Mouse (Mus musculus) left cerebral cortex, postnatal 14 days (tissue): ENCODE measurements at regions not wholly inside any gene's neighbourhood (a gene's known extent, or its start where the extent isn't known, plus 50 kb on each side); places are given as distances from the start of the nearest gene placed in this dataset.
A peak's percentile ranks its signal among the peaks of the same experiment; 100 is the strongest.

Experiments
- DNase-seq, 2 experiments: peaks; one replicate each; pipeline ENCODE4 v3.0.0; 2021 to 2022; ENCODE audit warnings: low spot score in 2 of 2, mixed read lengths in 1 of 2
- intact Hi-C: fragments of 180-260 bp; cut with DNase I; formaldehyde crosslinking; loops from one replicate; pipeline ENCODE4 v1.15.1; 2025

DNA sequence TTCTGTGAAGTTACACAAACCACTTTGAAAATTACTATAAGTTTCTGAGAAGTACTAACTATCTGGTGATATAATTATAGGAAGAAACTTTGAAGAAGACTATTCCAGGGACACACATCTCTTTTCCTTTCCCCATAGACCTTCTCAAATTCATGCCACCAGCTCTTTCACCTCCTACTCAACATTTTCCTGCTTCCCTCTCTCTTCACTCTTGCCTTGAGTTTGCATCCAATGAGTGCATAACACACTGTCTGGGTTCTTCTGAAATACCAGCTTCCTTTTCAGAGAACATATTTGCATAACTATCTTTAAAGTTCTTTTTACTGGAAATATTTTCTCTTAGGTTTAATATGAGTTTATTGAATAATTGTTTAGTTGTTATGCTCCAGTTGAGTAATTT, 451.9 kb upstream of the Rgs18 start:
- intact Hi-C loops: no loop called here
- DNase-seq: peak in 1 of 2 experiments; percentile 25
